Mouse (Mus musculus) spleen, adult 2 months (tissue): ENCODE data around the gene Pitpnc1.

Experiments
- CTCF ChIP-seq: fragments of 200-500 bp; IDR thresholded peaks from 2 replicates; pipeline ENCODE4 v1.5.1; 2011; ENCODE audit warnings: mild to moderate bottlenecking, inconsistent platforms; ENCODE audit not compliant: insufficient read depth, insufficient read length, insufficient replicate concordance; ENCODE audit errors: extremely low read depth
- POLR2A ChIP-seq: fragments of 200-500 bp; IDR thresholded peaks from 2 replicates; pipeline ENCODE4 v1.6.1; 2011; ENCODE audit warnings: low read depth, low read length, inconsistent platforms

DNA sequence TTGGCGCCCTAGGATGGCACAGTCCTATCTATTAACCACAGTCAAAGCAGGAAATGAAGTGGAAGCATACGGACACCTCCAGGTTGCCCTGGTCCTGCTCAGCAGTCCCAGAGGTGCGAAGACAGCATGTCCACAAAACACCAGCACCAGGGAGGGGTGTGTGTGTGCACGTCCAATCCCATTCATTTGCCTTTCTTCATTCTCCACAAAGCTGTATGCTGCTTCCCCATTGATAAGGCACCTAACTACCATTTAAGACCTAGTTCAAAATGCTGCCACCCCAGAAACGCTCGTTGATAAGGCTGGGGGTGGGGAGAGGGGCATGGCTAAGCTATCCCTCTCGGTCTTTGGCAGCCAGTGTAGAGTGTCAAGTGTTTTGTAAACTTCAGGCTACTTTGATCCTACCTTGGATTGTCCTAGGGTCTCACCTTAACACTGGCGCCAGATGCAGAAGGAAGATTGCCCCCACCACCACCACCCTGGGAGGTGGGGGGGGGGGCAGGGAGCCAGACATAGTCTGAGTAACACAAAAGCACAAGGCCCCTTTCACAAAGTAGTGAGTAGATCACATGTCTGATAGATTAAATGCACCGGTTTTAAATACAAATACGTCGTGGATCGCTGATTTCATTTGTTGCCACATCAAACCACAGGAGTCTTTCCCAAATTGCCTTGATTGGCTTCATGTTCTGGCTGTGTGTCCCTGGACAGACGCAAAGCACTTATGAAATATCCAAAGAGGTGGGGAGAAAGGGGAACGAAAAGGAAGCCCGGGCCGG is 2.1 kb downstream of the Pitpnc1 start:
- TF ChIP-seq CTCF = no peak
- TF ChIP-seq POLR2A = no peak
